Mouse (Mus musculus): ENCODE results near the gene Epn3. TPM values are rescaled to one million over a fixed set of nuclear protein-coding genes. Genes with fewer than 3 reads are reported as not detected.

Gene Epn3
- polyA plus RNA-seq, 1 experiment: 0.05 TPM

DNA sequence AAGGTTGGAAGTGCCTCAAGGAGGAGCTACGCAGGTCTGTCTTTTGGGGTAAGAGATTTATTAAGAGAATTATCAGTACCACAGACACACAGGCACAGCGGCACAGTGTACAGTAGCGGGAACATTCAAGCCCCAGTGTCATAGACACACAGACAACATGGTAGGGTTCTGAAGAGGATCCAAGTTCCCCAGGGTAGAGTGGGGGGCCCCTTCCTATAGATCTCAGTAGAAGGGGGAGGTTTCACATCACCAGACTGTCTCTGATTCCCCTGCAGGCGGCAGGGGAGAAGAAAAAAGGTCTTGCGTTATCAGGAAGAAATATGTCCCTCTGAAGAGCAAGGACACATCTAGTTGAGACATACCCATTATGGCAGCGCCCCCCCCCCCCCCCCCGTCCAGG is 40.0 kb upstream of the Epn3 start:
- TF ChIP-seq E2F4 (IDR thresholded peaks at IDR 0.05; ENCODE audit: insufficient read depth) (no peak), SRF (IDR thresholded peaks at IDR 0.05; ENCODE audit: control insufficient read depth, insufficient read length, low read depth) (no peak), USF1 (IDR thresholded peaks at IDR 0.05; ENCODE audit: low read depth) (no peak), POLR2A (IDR thresholded peaks at IDR 0.05; ENCODE audit: insufficient read length, low read depth) (no peak), TCF3 (IDR thresholded peaks at IDR 0.05; ENCODE audit: insufficient read length, low read depth) (no peak), MAX (IDR thresholded peaks at IDR 0.05; ENCODE audit: low read depth) (no peak), MYOD1 (IDR thresholded peaks at IDR 0.05; ENCODE audit: control insufficient read depth in 1 of 3, insufficient read length in 2 of 3, low read depth in 2 of 3) (no peak), CEBPB (IDR thresholded peaks at IDR 0.05; ENCODE audit: insufficient read depth, poor library complexity, severe bottlenecking) (no peak), TCF12 (IDR thresholded peaks at IDR 0.05; ENCODE audit: insufficient read depth, poor library complexity, severe bottlenecking) (no peak), MYOG (IDR thresholded peaks at IDR 0.05; ENCODE audit: control insufficient read depth in 1 of 3, insufficient read depth in 1 of 3, insufficient read length in 2 of 3, low read depth in 2 of 3) (no peak), POLR2AphosphoS2 (IDR thresholded peaks at IDR 0.05; ENCODE audit: insufficient read length, low read depth) (no peak), REST (IDR thresholded peaks at IDR 0.05; ENCODE audit: insufficient read depth, insufficient read length) (no peak)
- Histone ChIP-seq H3K79me2 (ENCODE audit: control insufficient read depth, insufficient read depth) (no peaks in the 10 kb centered on the region), H3K27me3 (ENCODE audit: control insufficient read depth, insufficient read depth, insufficient read length) (no peaks in the 10 kb centered on the region), H3ac (ENCODE audit: control insufficient read depth, insufficient read length) (no peak overlapping the region), H3K4me3 (no peak overlapping the region), H3K4me2 (ENCODE audit: low read depth) (no peak overlapping the region), H3K36me3 (ENCODE audit: control insufficient read depth, insufficient read depth) (no peaks in the 10 kb centered on the region)

DNA sequence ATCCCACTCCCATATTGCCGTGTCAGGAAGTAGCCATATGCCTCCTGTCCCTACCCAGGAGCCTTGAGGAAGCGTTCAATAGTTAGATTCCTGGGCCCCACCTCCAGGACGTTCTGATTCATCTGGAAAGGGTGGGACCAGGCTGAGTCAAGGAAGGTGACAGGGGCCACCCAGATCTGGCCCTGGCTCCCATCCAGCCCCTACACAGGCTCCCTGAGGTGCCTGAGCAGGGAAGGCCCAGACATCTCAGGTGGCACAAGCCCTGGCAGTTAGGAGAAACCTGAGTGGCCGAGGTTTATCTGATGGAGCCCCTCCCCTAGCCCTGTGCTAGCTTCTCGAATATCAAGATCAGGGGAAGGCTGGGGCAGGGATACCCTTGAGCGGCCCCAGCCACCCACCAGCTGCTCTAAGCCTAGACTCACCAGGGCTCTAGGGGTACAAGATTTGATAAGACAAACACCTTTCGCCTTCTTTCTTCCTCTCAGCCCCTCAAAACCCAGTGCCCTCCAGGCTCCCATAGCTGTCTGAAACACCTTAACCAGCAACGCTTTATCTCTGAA is 39.0 kb upstream of the Epn3 start:
- H3ac ChIP-seq (ENCODE audit: control insufficient read depth, insufficient read length): no peak overlapping the region
- H3K27me3 ChIP-seq (ENCODE audit: control insufficient read depth, insufficient read depth, insufficient read length): no peaks in the 10 kb centered on the region
- no peak overlapping the region for H3K4me2 ChIP-seq (ENCODE audit: low read depth)
- no peaks in the 10 kb centered on the region for H3K36me3 ChIP-seq (ENCODE audit: control insufficient read depth, insufficient read depth)
- no peaks in the 10 kb centered on the region for H3K79me2 ChIP-seq (ENCODE audit: control insufficient read depth, insufficient read depth)
- no peak overlapping the region for H3K4me3 ChIP-seq
- no peak for TF ChIP-seq REST (IDR thresholded peaks at IDR 0.05; ENCODE audit: insufficient read depth, insufficient read length)
- TF ChIP-seq SRF (IDR thresholded peaks at IDR 0.05; ENCODE audit: control insufficient read depth, insufficient read length, low read depth): no peak
- no peak for TF ChIP-seq MYOG (IDR thresholded peaks at IDR 0.05; ENCODE audit: control insufficient read depth in 1 of 3, insufficient read depth in 1 of 3, insufficient read length in 2 of 3, low read depth in 2 of 3)
- no peak for TF ChIP-seq POLR2AphosphoS2 (IDR thresholded peaks at IDR 0.05; ENCODE audit: insufficient read length, low read depth)
- TF ChIP-seq POLR2A (IDR thresholded peaks at IDR 0.05; ENCODE audit: insufficient read length, low read depth): no peak
- no peak for TF ChIP-seq MYOD1 (IDR thresholded peaks at IDR 0.05; ENCODE audit: control insufficient read depth in 1 of 3, insufficient read length in 2 of 3, low read depth in 2 of 3)
- TF ChIP-seq E2F4 (IDR thresholded peaks at IDR 0.05; ENCODE audit: insufficient read depth): no peak

DNA sequence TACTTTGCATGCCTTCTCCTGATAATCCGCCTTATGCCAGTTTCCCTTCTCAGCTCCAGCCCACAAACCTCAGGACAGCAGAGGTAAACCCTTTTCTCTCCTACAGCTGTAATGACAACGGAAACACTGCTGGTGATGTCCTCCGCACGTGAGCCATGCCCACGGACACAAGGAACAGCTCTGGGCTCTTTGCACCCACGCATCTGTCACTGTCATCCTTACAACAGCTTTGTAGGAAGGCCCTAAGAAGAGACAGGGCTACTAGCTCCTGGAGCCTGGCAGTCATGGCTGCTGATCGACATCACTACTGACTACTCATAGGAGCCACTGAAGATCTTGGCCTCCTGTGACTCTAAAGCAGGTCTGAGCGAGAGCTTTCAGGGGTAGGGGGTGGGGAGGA is 33.4 kb upstream of the Epn3 start:
- Histone ChIP-seq H3K4me2 (ENCODE audit: low read depth) (no peak overlapping the region), H3K79me2 (ENCODE audit: control insufficient read depth, insufficient read depth) (no peaks in the 10 kb centered on the region), H3ac (ENCODE audit: control insufficient read depth, insufficient read length) (no peak overlapping the region), H3K4me3 (no peak overlapping the region), H3K27me3 (ENCODE audit: control insufficient read depth, insufficient read depth, insufficient read length) (no peaks in the 10 kb centered on the region), H3K36me3 (ENCODE audit: control insufficient read depth, insufficient read depth) (no peaks in the 10 kb centered on the region)
- no peak for TF ChIP-seq MYOG (IDR thresholded peaks at IDR 0.05; ENCODE audit: control insufficient read depth in 1 of 3, insufficient read depth in 1 of 3, insufficient read length in 2 of 3, low read depth in 2 of 3)
- TF ChIP-seq POLR2A (IDR thresholded peaks at IDR 0.05; ENCODE audit: insufficient read length, low read depth): no peak
- no peak for TF ChIP-seq TCF12 (IDR thresholded peaks at IDR 0.05; ENCODE audit: insufficient read depth, poor library complexity, severe bottlenecking)
- no peak for TF ChIP-seq CEBPB (IDR thresholded peaks at IDR 0.05; ENCODE audit: insufficient read depth, poor library complexity, severe bottlenecking)
- no peak for TF ChIP-seq SRF (IDR thresholded peaks at IDR 0.05; ENCODE audit: control insufficient read depth, insufficient read length, low read depth)
- no peak for TF ChIP-seq POLR2AphosphoS2 (IDR thresholded peaks at IDR 0.05; ENCODE audit: insufficient read length, low read depth)
- TF ChIP-seq USF1 (IDR thresholded peaks at IDR 0.05; ENCODE audit: low read depth): no peak
- no peak for TF ChIP-seq TCF3 (IDR thresholded peaks at IDR 0.05; ENCODE audit: insufficient read length, low read depth)
- TF ChIP-seq MAX (IDR thresholded peaks at IDR 0.05; ENCODE audit: low read depth): no peak
- no peak for TF ChIP-seq MYOD1 (IDR thresholded peaks at IDR 0.05; ENCODE audit: control insufficient read depth in 1 of 3, insufficient read length in 2 of 3, low read depth in 2 of 3)
- TF ChIP-seq REST (IDR thresholded peaks at IDR 0.05; ENCODE audit: insufficient read depth, insufficient read length): no peak
- no peak for TF ChIP-seq E2F4 (IDR thresholded peaks at IDR 0.05; ENCODE audit: insufficient read depth)

DNA sequence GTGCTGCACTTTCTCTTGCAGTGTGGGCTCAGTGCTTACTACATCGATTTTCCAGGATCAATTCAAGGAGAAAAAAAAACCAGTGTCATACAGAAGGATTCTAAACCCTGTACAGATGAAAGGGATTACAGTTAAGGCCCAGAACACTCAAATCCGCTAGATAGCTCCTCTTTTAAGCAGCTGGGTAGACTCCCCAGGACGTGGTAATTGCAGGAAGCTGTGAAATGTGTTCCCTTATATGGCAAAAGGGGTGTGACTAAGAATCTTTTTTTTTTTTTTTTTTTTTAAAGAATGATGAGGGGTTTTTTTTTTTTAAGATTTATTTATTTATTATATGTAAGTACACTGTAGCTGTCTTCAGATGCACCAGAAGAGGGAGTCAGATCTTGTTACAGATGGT is 29.1 kb upstream of the Epn3 start:
- Histone ChIP-seq H3K27me3 (ENCODE audit: control insufficient read depth, insufficient read depth, insufficient read length) (no peaks in the 10 kb centered on the region), H3K4me2 (ENCODE audit: low read depth) (no peak overlapping the region)

More for the DNA sequence above, 29.1 kb upstream of the Epn3 start:
- H3K36me3 ChIP-seq (ENCODE audit: control insufficient read depth, insufficient read depth): no peaks in the 10 kb centered on the region
- TF ChIP-seq USF1 (IDR thresholded peaks at IDR 0.05; ENCODE audit: low read depth) (no peak), CEBPB (IDR thresholded peaks at IDR 0.05; ENCODE audit: insufficient read depth, poor library complexity, severe bottlenecking) (no peak), E2F4 (IDR thresholded peaks at IDR 0.05; ENCODE audit: insufficient read depth) (no peak), POLR2AphosphoS2 (IDR thresholded peaks at IDR 0.05; ENCODE audit: insufficient read length, low read depth) (no peak), SRF (IDR thresholded peaks at IDR 0.05; ENCODE audit: control insufficient read depth, insufficient read length, low read depth) (no peak), MYOG (IDR thresholded peaks at IDR 0.05; ENCODE audit: control insufficient read depth in 1 of 3, insufficient read depth in 1 of 3, insufficient read length in 2 of 3, low read depth in 2 of 3) (no peak), TCF12 (IDR thresholded peaks at IDR 0.05; ENCODE audit: insufficient read depth, poor library complexity, severe bottlenecking) (no peak), TCF3 (IDR thresholded peaks at IDR 0.05; ENCODE audit: insufficient read length, low read depth) (no peak), MYOD1 (IDR thresholded peaks at IDR 0.05; ENCODE audit: control insufficient read depth in 1 of 3, insufficient read length in 2 of 3, low read depth in 2 of 3) (no peak), MAX (IDR thresholded peaks at IDR 0.05; ENCODE audit: low read depth) (no peak), POLR2A (IDR thresholded peaks at IDR 0.05; ENCODE audit: insufficient read length, low read depth) (no peak), REST (IDR thresholded peaks at IDR 0.05; ENCODE audit: insufficient read depth, insufficient read length) (no peak)
- H3K4me3 ChIP-seq: no peak overlapping the region
- no peak overlapping the region for H3ac ChIP-seq (ENCODE audit: control insufficient read depth, insufficient read length)
- no peaks in the 10 kb centered on the region for H3K79me2 ChIP-seq (ENCODE audit: control insufficient read depth, insufficient read depth)

All from myocyte (in vitro differentiated cells).